ENCODE assay signal across 13 mouse cellular contexts in the genomic region with DNA sequence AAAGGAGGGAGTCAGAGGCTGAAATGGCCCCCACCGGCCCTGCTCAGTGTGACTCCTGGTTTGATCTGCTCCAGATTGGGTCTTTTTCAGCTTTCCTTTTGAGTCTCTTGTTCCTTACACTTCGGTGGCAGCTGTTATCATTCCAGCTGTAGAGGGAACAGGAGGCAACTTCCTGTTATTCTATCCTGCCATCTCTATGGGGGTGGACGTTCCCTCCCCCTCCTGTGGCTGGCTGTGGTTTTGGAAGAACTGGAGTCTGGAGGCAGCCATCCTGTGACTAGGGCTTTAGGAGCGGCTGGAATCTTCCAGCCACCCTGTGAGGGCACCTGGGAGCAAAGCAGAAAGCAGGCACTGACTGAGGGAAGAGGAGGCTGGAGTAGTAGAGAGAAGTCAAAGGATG. TPM values are rescaled to one million over a fixed set of nuclear protein-coding genes. Genes with fewer than 3 reads are reported as not detected.
DNase-seq lines count a peak whose midpoint lies in the region; ATAC-seq lines count a peak whose summit lies in the region.
"Had no signal": no experiment of that assay in that cellular context is flagged by ENCODE, and none has a peak within 500 bp of the region (broad histone marks: within the 10 kb centered on the region; RNA-seq: fewer than 3 reads in every experiment).

No protein-coding gene starts in this region.

- peak; percentile 18 for DNase-seq in gastrocnemius, postnatal 25 days
- no peak for DNase-seq in gastrocnemius, adult 18-20 months (ENCODE audit: low spot score)
- peak; percentile 21 for DNase-seq in urinary bladder, postnatal 14 days (ENCODE audit: low spot score)
- no peak for DNase-seq in urinary bladder, adult 2 months (ENCODE audit: low spot score)
- DNase-seq in spleen, postnatal 36 days (ENCODE audit: low spot score in 2 of 2) = no peak
- no peak for DNase-seq in right cerebral cortex, postnatal 14 days
- DNase-seq: adrenal gland, postnatal 25 days; cerebellum, postnatal 25 days; layer of hippocampus, adult 9-11 months had no signal

- no peak overlapping the region for H3K9ac ChIP-seq in kidney, embryonic 15.5 days
- H3K9ac ChIP-seq: neural tube, embryonic 12.5 days had no signal

- H3K4me1 ChIP-seq in kidney, embryonic 15.5 days = peaks cover 33% of the 10 kb centered on the region
- H3K4me1 ChIP-seq: neural tube, embryonic 12.5 days had no signal

- ATAC-seq in kidney, embryonic 15.5 days (replicated peaks; ENCODE audit: low FRiP score) = no peak
- no peak for ATAC-seq in megakaryocyte-erythroid progenitor cell, adult 5-6 weeks (replicated peaks; ENCODE audit: low FRiP score, low TSS enrichment, poor library complexity, severe bottlenecking)

- H3K4me2 ChIP-seq in kidney, embryonic 15.5 days = no peak overlapping the region
- H3K4me2 ChIP-seq: neural tube, embryonic 12.5 days had no signal

- H3K27me3 ChIP-seq in kidney, embryonic 15.5 days = no peaks in the 10 kb centered on the region

- H3K36me3 ChIP-seq in kidney, embryonic 15.5 days = no peaks in the 10 kb centered on the region
- H3K36me3 ChIP-seq: neural tube, embryonic 12.5 days had no signal

- no peak overlapping the region for H3K4me3 ChIP-seq in kidney, embryonic 15.5 days (replicated peaks)
- H3K4me3 ChIP-seq: neural tube, embryonic 12.5 days had no signal

- peak overlapping the region; percentile 63 for H3K27ac ChIP-seq in kidney, embryonic 15.5 days
- H3K27ac ChIP-seq: neural tube, embryonic 12.5 days had no signal

- H3K9me3 ChIP-seq in kidney, embryonic 15.5 days (replicated peaks) = no peaks in the 10 kb centered on the region
- H3K9me3 ChIP-seq: neural tube, embryonic 12.5 days had no signal

- WGBS in kidney, embryonic 15.5 days = 14% methylated on average over 4 of the region's 4 CpGs

RNA-seq across cellular contexts. Expression of a gene that starts 3.4 kb away (rescaled TPM):
- 10 to 100 TPM; 32.7 to 33.7 TPM for total RNA-seq in gastrocnemius, postnatal 25 days (2021)
- 10 to 100 TPM; 54.4 to 65.7 TPM for total RNA-seq in gastrocnemius, adult 18-20 months (2021)
- polyA plus RNA-seq in urinary bladder, adult 2 months (2012; rRNA removed) = 64.0 TPM in 2 replicates
- polyA plus RNA-seq in kidney, embryonic 15.5 days (2015; fragmentation: Nextera tagmentation; extraction: Ambion mirVana) = 68.3 and 73.6 TPM in 2 replicates
- 1.2 and 6.5 TPM in 2 replicates for total RNA-seq in megakaryocyte-erythroid progenitor cell, adult 5-6 weeks (2014; fragmentation: Nextera tagmentation)
- 6.1 and 11.4 TPM in 2 replicates for total RNA-seq in megakaryocyte-erythroid progenitor cell, adult 5-6 weeks (2017)

RNA-seq across cellular contexts. Expression of a gene that starts 34.9 kb away (rescaled TPM):
- total RNA-seq in gastrocnemius, postnatal 25 days (2021) = not detected
- total RNA-seq in gastrocnemius, adult 18-20 months (2021) = not detected
- polyA plus RNA-seq in urinary bladder, adult 2 months (2012; rRNA removed) = not detected in 2 replicates
- not detected in 2 replicates for polyA plus RNA-seq in kidney, embryonic 15.5 days (2015; fragmentation: Nextera tagmentation; extraction: Ambion mirVana)
- not detected in 2 replicates for total RNA-seq in megakaryocyte-erythroid progenitor cell, adult 5-6 weeks (2014; fragmentation: Nextera tagmentation)
- total RNA-seq in megakaryocyte-erythroid progenitor cell, adult 5-6 weeks (2017) = not detected in 2 replicates
- total RNA-seq: adrenal gland, postnatal 25 days had no signal
- polyA plus RNA-seq: liver, embryonic 16.5 days; neural tube, embryonic 12.5 days had no signal

Comparison
In these comparisons a context has a peak if more than half of its experiments do, and no peak if none do; other contexts are left out.
1. DNase-seq: peak in gastrocnemius, postnatal 25 days (single experiment) and urinary bladder, postnatal 14 days (single experiment); none in gastrocnemius, adult 18-20 months (single experiment), urinary bladder, adult 2 months (single experiment), spleen, postnatal 36 days (0 of 2) and right cerebral cortex, postnatal 14 days (single experiment).